17 mouse cellular contexts compared by ENCODE assay signal in genomic region chr14:121951399-121952045, GRCm38 (mm10). TPM values are rescaled to one million over a fixed set of nuclear protein-coding genes. Genes with fewer than 3 reads are reported as not detected.
A peak's percentile ranks its signal among the peaks of the same experiment; 100 is the strongest.
DNase-seq lines count a peak whose midpoint lies in the region; ATAC-seq and TF ChIP-seq lines count a peak whose summit lies in the region.
"Had no signal": no experiment of that assay in that cellular context is flagged by ENCODE, and none has a peak within 500 bp of the region (broad histone marks: within the 10 kb centered on the region; RNA-seq: fewer than 3 reads in every experiment).

No protein-coding gene starts in this region.

- no peak overlapping the region for H3K4me3 ChIP-seq in spleen, adult 2 months (ENCODE audit: extremely low read depth, insufficient read depth, insufficient read length)
- H3K4me3 ChIP-seq in liver, embryonic 15.5 days (replicated peaks): no peak overlapping the region
- H3K4me3 ChIP-seq in cerebellum, adult 2 months (replicated peaks; ENCODE audit: insufficient read depth, low read depth, low read length): no peak overlapping the region
- H3K4me3 ChIP-seq: embryonic facial prominence, embryonic 10.5 days; forebrain, embryonic 13.5 days; heart, embryonic 13.5 days had no signal

- peak; percentile 76 for ATAC-seq in liver, embryonic 15.5 days (ENCODE audit: insufficient read depth)
- ATAC-seq: forebrain, embryonic 13.5 days; hindbrain, embryonic 16.5 days had no signal

- no peaks in the 10 kb centered on the region for H3K27me3 ChIP-seq in spleen, adult 2 months (ENCODE audit: control insufficient read depth, insufficient read depth, low read length)
- no peaks in the 10 kb centered on the region for H3K27me3 ChIP-seq in liver, embryonic 15.5 days
- H3K27me3 ChIP-seq in cerebellum, adult 2 months (ENCODE audit: control insufficient read depth, insufficient read depth, low read length): no peaks in the 10 kb centered on the region
- H3K27me3 ChIP-seq: forebrain, embryonic 13.5 days; heart, embryonic 13.5 days had no signal

- TF ChIP-seq POLR2A in spleen, adult 2 months (IDR thresholded peaks at IDR 0.05; ENCODE audit: low read depth, low read length): no peak
- no peak for TF ChIP-seq POLR2A in cerebellum, adult 2 months (IDR thresholded peaks at IDR 0.05; ENCODE audit: borderline replicate concordance, insufficient read depth, low read length)

- H3K27ac ChIP-seq in spleen, adult 2 months (ENCODE audit: insufficient read depth, low read length): peak overlapping the region; percentile 63
- H3K27ac ChIP-seq in liver, embryonic 15.5 days (replicated peaks): no peak overlapping the region; the same call in 1 of the 2 replicates
- no peak overlapping the region for H3K27ac ChIP-seq in cerebellum, adult 2 months (ENCODE audit: insufficient read depth, low read length)
- H3K27ac ChIP-seq: embryonic facial prominence, embryonic 10.5 days; forebrain, embryonic 13.5 days; heart, embryonic 13.5 days had no signal

- no peak for TF ChIP-seq CTCF in spleen, adult 2 months (IDR thresholded peaks at IDR 0.05; ENCODE audit: extremely low read depth, insufficient read depth, insufficient read length, insufficient replicate concordance)
- no peak for TF ChIP-seq CTCF in cerebellum, adult 2 months (IDR thresholded peaks at IDR 0.05; ENCODE audit: borderline replicate concordance, insufficient read depth, low read depth, low read length)

- no peaks in the 10 kb centered on the region for H3K9me3 ChIP-seq in liver, embryonic 15.5 days (replicated peaks)
- H3K9me3 ChIP-seq: embryonic facial prominence, embryonic 10.5 days; forebrain, embryonic 13.5 days; heart, embryonic 13.5 days had no signal

- 84% methylated on average over 2 of the region's 2 CpGs for WGBS in spleen, adult 2 months
- WGBS in liver, embryonic 15.5 days (ENCODE audit: insufficient replicate concordance): 30% methylated on average over 2 of the region's 2 CpGs
- 91% methylated on average over 2 of the region's 2 CpGs for whole genome bisulfite sequencing in cerebellum, adult 2 months

- H3K4me2 ChIP-seq in liver, embryonic 15.5 days: no peak overlapping the region
- H3K4me2 ChIP-seq: forebrain, embryonic 13.5 days; heart, embryonic 13.5 days had no signal

- H3K36me3 ChIP-seq in spleen, adult 2 months (ENCODE audit: control insufficient read depth, insufficient read depth, low read length): peaks cover 16% of the 10 kb centered on the region
- H3K36me3 ChIP-seq in liver, embryonic 15.5 days (replicated peaks): peaks cover 6% of the 10 kb centered on the region; the same call in 1 of the 2 replicates

- DNase-seq in spleen, adult 2 months (ENCODE audit: low read depth in 1 of 2, low spot score in 2 of 2): peak in 1 of 2 experiments; percentile 15
- DNase-seq in spleen, postnatal 14 days (ENCODE audit: low spot score in 2 of 2): no peak
- peak; percentile 74 for DNase-seq in induced T-regulatory cell, adult 2 months (ENCODE audit: low read depth)
- DNase-seq in adrenal gland, adult 18-20 months (ENCODE audit: low spot score in 2 of 2): no peak
- no peak for DNase-seq in cerebellum, adult 2 months
- no peak for DNase-seq in kidney, postnatal 14 days
- no peak for DNase-seq in cerebellum, adult 9-10 months
- DNase-seq: cerebellum, adult 8-10 months; right cerebral cortex, postnatal 4 days had no signal

- H3K9ac ChIP-seq in liver, embryonic 15.5 days: no peak overlapping the region
- H3K9ac ChIP-seq: forebrain, embryonic 13.5 days; heart, embryonic 13.5 days had no signal

- peaks cover 39% of the 10 kb centered on the region for H3K4me1 ChIP-seq in spleen, adult 2 months (ENCODE audit: control insufficient read depth, insufficient read depth, insufficient read length)
- H3K4me1 ChIP-seq in liver, embryonic 15.5 days (replicated peaks): peaks cover 13% of the 10 kb centered on the region
- H3K4me1 ChIP-seq in cerebellum, adult 2 months (ENCODE audit: control insufficient read depth, insufficient read depth, low read length): peaks cover 5% of the 10 kb centered on the region
- H3K4me1 ChIP-seq: embryonic facial prominence, embryonic 10.5 days; forebrain, embryonic 13.5 days had no signal

RNA-seq across cellular contexts. Expression of gene Gpr183, which starts 13.5 kb away (rescaled TPM):
- 19.3 and 21.5 TPM in 2 replicates for polyA plus RNA-seq in spleen, adult 2 months (2012; rRNA removed)
- polyA plus RNA-seq in liver, embryonic 15.5 days (2015; fragmentation: Nextera tagmentation; extraction: Ambion mirVana): 1.3 and 1.5 TPM in 2 replicates
- under 1 TPM; 0.67 to 0.93 TPM for total RNA-seq in adrenal gland, adult 18-20 months (2021)
- polyA plus RNA-seq in cerebellum, adult 2 months (2012; rRNA removed): 0.33 and 0.52 TPM in 2 replicates

RNA-seq across cellular contexts. Expression of gene Gpr18, which starts 35.9 kb away (rescaled TPM):
- 91.9 and 111 TPM in 2 replicates for polyA plus RNA-seq in spleen, adult 2 months (2012; rRNA removed)
- polyA plus RNA-seq in liver, embryonic 15.5 days (2015; fragmentation: Nextera tagmentation; extraction: Ambion mirVana): 0.13 TPM in 1 of 2 replicates, not detected in the other
- total RNA-seq in adrenal gland, adult 18-20 months (2021): under 1 TPM; 0.20 to 0.45 TPM
- 0.06 TPM in 1 of 2 replicates, not detected in the other for polyA plus RNA-seq in cerebellum, adult 2 months (2012; rRNA removed)
- total RNA-seq: gastrocnemius, adult 8-10 months; layer of hippocampus, adult 18-20 months; left cerebral cortex, postnatal 25 days had no signal
- polyA plus RNA-seq: heart, embryonic 13.5 days had no signal

Comparison
In these comparisons a context has a peak if more than half of its experiments do, and no peak if none do; other contexts are left out.
1. RNA of gene Gpr18, which starts 35.9 kb away (polyA plus RNA-seq): 91.9 to 111 TPM in spleen, adult 2 months; 0.13 TPM in liver, embryonic 15.5 days and 0.06 TPM in cerebellum, adult 2 months; every median in the first group is over 10 times any median in the second.